Mouse (Mus musculus) liver, embryonic 15.5 days (tissue): ENCODE data around the gene E430018J23Rik. TPM values are rescaled to one million over a fixed set of nuclear protein-coding genes. Genes with fewer than 3 reads are reported as not detected.
"Not testable (repeated sequence)": the region's sequence is repeated elsewhere in the genome, so short reads cannot be mapped to it uniquely, and the experiment has no call there.

Experiments used
- ATAC-seq: fragments of 200-750 bp; cut with Nextera tagmentation; 2 replicates; pipeline ENCODE4 v1.8.0; 2017; ENCODE audit warnings: moderate number of reproducible peaks, mild to moderate bottlenecking, moderate library complexity; ENCODE audit not compliant: insufficient read depth
- H3K27ac ChIP-seq: fragments of 300-500 bp; sonication (generic); replicated peaks from 2 replicates; pipeline ENCODE4 v1.5.1; 2015; ENCODE audit warnings: mild to moderate bottlenecking, inconsistent platforms
- H3K27me3 ChIP-seq: fragments of 300-500 bp; sonication (generic); 2 replicates; pipeline ENCODE4 v1.6.1; 2015; ENCODE audit warnings: mild to moderate bottlenecking, inconsistent platforms
- H3K36me3 ChIP-seq: fragments of 300-500 bp; sonication (generic); replicated peaks from 2 replicates; pipeline ENCODE4 v1.6.1; 2015; ENCODE audit warnings: moderate library complexity, mild to moderate bottlenecking, inconsistent platforms
- H3K4me1 ChIP-seq: fragments of 300-500 bp; sonication (generic); replicated peaks from 2 replicates; pipeline ENCODE4 v1.6.1; 2015; ENCODE audit warnings: inconsistent platforms
- H3K4me2 ChIP-seq: fragments of 300-500 bp; sonication (generic); 2 replicates; pipeline ENCODE4 v1.6.1; 2015; ENCODE audit warnings: moderate library complexity, mild to moderate bottlenecking, inconsistent platforms
- H3K4me3 ChIP-seq: fragments of 300-500 bp; sonication (generic); replicated peaks from 2 replicates; pipeline ENCODE4 v1.5.1; 2015; ENCODE audit warnings: mild to moderate bottlenecking, inconsistent platforms
- H3K9ac ChIP-seq: fragments of 300-500 bp; sonication (generic); 2 replicates; pipeline ENCODE4 v1.6.1; 2015; ENCODE audit warnings: moderate library complexity, mild to moderate bottlenecking, inconsistent platforms
- H3K9me3 ChIP-seq: fragments of 300-500 bp; sonication (generic); replicated peaks from 2 replicates; pipeline ENCODE4 v1.6.1; 2016; ENCODE audit warnings: inconsistent platforms
- WGBS: fragments of 180-500 bp; shearing (Covaris S2); methylation state at CpG from one replicate; pipeline ENCODE4 v1.1.7; 2015; ENCODE audit warnings: mixed read lengths; ENCODE audit not compliant: insufficient replicate concordance; 5-methylcytosine and 5-hydroxymethylcytosine counted together
- polyA plus RNA-seq: library from polyadenylated mRNA; unstranded; fragments of >200 nt; fragmentation: Nextera tagmentation; extraction: Ambion mirVana; gene quantifications from 2 replicates; pipeline ENCODE4 v1.2.1, GENCODE M21; 2015

The E430018J23Rik gene
- polyA plus RNA-seq, result 1.3 and 1.5 TPM in 2 replicates

GRCm38 (mm10) chr7:127393157-127393943 lies at the start of gene E430018J23Rik:
Gene E430018J23Rik, minus strand, starts transcription at chr7:127393629.
- H3K27ac ChIP-seq, result peak within 1 kb of the TSS; percentile 67; the same call in 1 of the 2 replicates
- ATAC-seq, result peak; percentile 87
- H3K4me2 ChIP-seq, result peak within 1 kb of the TSS; percentile 86
- H3K9ac ChIP-seq, result peak within 1 kb of the TSS; percentile 67
- H3K9me3 ChIP-seq, result no peaks in the 10 kb centered on the region
- WGBS, result under 1% methylated on average over 45 of the region's 45 CpGs
- peaks cover 28% of the 10 kb centered on the region for H3K4me1 ChIP-seq
- 0 out of 2 replicates have a peak, but pooled peaks cover 3% of the 10 kb centered on the region for H3K27me3 ChIP-seq
- H3K36me3 ChIP-seq, result no peaks in the 10 kb centered on the region
- peak within 1 kb of the TSS; percentile 69 for H3K4me3 ChIP-seq

DNA sequence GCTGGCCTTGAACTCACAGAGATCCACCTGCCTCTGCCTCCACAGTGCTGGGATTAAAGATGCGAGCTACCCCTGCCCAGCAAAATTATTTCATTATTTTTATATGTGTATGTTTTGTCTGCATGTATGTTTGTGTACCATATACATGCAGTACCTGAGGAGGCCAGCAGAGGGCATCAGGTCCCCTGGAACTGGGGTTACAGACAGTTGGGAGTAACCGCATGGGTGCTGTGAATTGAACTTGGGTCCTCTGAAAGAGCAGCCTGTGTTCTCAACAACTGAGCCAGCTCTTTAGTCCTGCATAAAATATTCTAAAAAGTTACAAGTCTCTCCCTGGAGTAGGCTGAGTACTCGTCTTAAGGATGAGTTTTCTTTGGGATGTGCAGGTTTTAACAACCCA lies 44.3 kb upstream of the E430018J23Rik start:
- no peak overlapping the region for H3K27ac ChIP-seq
- H3K4me2 ChIP-seq, result no peak overlapping the region
- H3K9me3 ChIP-seq, result peaks cover 7% of the 10 kb centered on the region
- no peaks in the 10 kb centered on the region for H3K27me3 ChIP-seq
- 72% methylated on average over 3 of the region's 3 CpGs for WGBS
- H3K9ac ChIP-seq, result no peak overlapping the region
- no peaks in the 10 kb centered on the region for H3K36me3 ChIP-seq
- H3K4me3 ChIP-seq, result no peak overlapping the region
- H3K4me1 ChIP-seq, result no peaks in the 10 kb centered on the region
- no peak for ATAC-seq

- Histone ChIP-seq H3K4me3 (no peak overlapping the region), H3K9me3 (peaks cover 7% of the 10 kb centered on the region), H3K4me1 (no peaks in the 10 kb centered on the region), H3K4me2 (no peak overlapping the region), H3K36me3 (no peaks in the 10 kb centered on the region), H3K9ac (no peak overlapping the region), H3K27me3 (peaks cover 5% of the 10 kb centered on the region), H3K27ac (no peak overlapping the region)
- 63% methylated on average over 4 of the region's 4 CpGs for WGBS
- no peak for ATAC-seq
These were observed 41.8 kb upstream of the E430018J23Rik start for GRCm38 (mm10) chr7:127435206-127435605.

GRCm38 (mm10) chr7:127426354-127426753 lies 32.9 kb upstream of the E430018J23Rik start:
- 39% methylated on average over 3 of the region's 3 CpGs for WGBS
- Histone ChIP-seq H3K27me3 (peaks cover 19% of the 10 kb centered on the region), H3K4me2 (no peak overlapping the region), H3K27ac (no peak overlapping the region), H3K4me3 (no peak overlapping the region), H3K9me3 (no peaks in the 10 kb centered on the region), H3K9ac (no peak overlapping the region), H3K4me1 (peaks cover 18% of the 10 kb centered on the region), H3K36me3 (no peaks in the 10 kb centered on the region)
- ATAC-seq, result no peak

GRCm38 (mm10) chr7:127425911-127426310 lies 32.5 kb upstream of the E430018J23Rik start:
- Histone ChIP-seq H3K9ac (no peak overlapping the region), H3K4me2 (no peak overlapping the region), H3K36me3 (no peaks in the 10 kb centered on the region), H3K4me3 (no peak overlapping the region), H3K9me3 (no peaks in the 10 kb centered on the region), H3K27ac (no peak overlapping the region), H3K27me3 (peaks cover 19% of the 10 kb centered on the region), H3K4me1 (peaks cover 23% of the 10 kb centered on the region)
- no peak for ATAC-seq
- WGBS, result 67% methylated on average over 2 of the region's 2 CpGs

DNA sequence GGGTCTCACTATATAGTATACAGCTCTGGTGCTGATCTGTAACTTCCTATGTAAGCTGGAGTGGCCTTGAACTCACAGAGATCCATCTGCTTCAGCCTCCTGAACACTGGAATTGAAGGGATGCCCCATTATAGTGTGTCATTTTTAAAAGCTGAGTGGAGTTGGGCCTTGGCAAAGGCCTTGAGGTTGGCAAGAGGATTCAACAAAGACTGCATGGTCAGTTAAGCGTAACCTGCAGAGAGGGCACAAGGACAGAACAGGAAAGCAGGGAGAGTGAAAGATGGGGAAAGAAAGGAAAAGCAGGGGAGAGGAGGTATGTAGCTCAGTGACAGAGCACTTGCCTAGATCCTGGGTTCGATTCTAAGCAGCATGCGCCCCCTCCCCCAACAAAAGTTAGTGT lies 31.9 kb upstream of the E430018J23Rik start:
- Histone ChIP-seq H3K9me3 (no peaks in the 10 kb centered on the region), H3K27ac (no peak overlapping the region), H3K4me3 (no peak overlapping the region), H3K36me3 (no peaks in the 10 kb centered on the region), H3K4me2 (no peak overlapping the region), H3K27me3 (peaks cover 15% of the 10 kb centered on the region), H3K9ac (no peak overlapping the region), H3K4me1 (peaks cover 28% of the 10 kb centered on the region)
- ATAC-seq, result no peak
- WGBS, result 71% methylated on average over 3 of the region's 3 CpGs

DNA sequence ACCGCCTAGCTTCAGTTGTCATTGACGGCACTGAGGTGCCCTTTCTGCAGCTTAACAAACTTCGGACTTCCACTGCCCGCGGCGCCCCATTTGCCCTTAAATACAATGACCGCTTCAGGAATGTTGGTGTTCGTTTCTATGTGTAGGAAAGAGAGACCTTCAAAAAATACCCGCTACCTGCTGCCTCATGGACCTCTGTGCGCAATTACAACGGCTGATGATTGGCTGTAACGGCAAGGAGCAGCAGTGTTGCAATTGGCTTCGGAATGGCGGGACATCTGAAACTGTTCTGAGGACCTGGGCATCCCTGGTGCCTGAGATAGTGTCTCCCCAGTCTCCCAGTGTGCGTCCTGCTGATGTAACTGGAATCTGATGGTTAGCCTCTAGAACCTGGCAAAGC lies 28.8 kb upstream of the E430018J23Rik start:
- peaks cover 14% of the 10 kb centered on the region for H3K27me3 ChIP-seq
- 2% methylated on average over 15 of the region's 15 CpGs for WGBS
- H3K4me1 ChIP-seq, result peaks cover 29% of the 10 kb centered on the region
- no peaks in the 10 kb centered on the region for H3K9me3 ChIP-seq
- H3K27ac ChIP-seq, result no peak overlapping the region
- peak overlapping the region; percentile 87 for H3K4me3 ChIP-seq
- peak overlapping the region; percentile 96 for H3K4me2 ChIP-seq
- ATAC-seq, result peak; percentile 65
- peak overlapping the region; percentile 69 for H3K9ac ChIP-seq
- peaks cover 20% of the 10 kb centered on the region for H3K36me3 ChIP-seq

DNA sequence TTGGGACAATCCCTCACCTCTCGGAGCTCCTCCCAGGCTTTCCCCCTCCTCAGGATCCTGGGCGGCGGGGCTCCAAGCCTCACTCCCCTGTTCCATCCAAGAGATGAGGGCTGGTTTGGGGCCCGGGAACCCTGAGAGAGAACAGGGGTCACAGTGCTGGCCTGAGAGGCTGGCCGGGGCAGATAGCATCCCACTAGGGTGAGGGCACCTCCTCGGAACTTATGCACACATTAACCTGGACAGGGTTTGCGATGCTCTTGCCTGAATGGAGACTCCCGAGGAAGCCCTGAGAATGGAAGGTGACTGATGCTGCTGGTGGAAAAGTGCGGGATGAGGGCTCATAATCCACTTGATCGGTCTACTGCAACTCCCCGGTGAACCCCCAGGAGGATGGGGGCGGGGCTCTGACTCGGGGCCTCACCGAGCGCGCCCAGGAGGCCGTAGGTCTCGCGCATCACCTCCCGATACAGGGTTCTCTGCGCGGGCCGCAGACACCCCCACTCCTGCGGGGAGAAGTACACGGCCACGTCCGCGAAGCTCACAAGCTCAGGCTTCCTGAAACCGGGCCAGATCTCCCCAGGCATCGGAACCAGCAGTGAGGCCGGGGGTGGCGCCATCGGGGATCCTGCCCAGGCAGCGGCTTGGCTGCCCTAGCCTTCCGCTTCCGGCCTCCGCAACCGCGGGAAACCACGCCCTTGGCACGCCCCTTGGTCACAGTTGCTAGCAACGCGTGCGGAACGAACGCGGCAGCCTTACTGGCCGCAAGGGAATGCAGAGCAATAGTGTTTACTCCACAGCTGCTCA lies 28.2 kb upstream of the E430018J23Rik start, which contains the start of gene Zfp688:
Gene Zfp688 (minus strand): TSS at position 681 of the 804 bp plus-strand sequence.
- peaks cover 29% of the 10 kb centered on the region for H3K4me1 ChIP-seq
- H3K4me3 ChIP-seq, result peak within 1 kb of the TSS; percentile 87
- H3K4me2 ChIP-seq, result peak within 1 kb of the TSS; percentile 96
- no peaks in the 10 kb centered on the region for H3K9me3 ChIP-seq
- peak; percentile 96 for ATAC-seq
- peaks cover 14% of the 10 kb centered on the region for H3K27me3 ChIP-seq
- peaks cover 20% of the 10 kb centered on the region for H3K36me3 ChIP-seq
- WGBS, result 1% methylated on average over 48 of the region's 48 CpGs
- peak within 1 kb of the TSS; percentile 69 for H3K9ac ChIP-seq
- peak within 1 kb of the TSS; percentile 81 for H3K27ac ChIP-seq

DNA sequence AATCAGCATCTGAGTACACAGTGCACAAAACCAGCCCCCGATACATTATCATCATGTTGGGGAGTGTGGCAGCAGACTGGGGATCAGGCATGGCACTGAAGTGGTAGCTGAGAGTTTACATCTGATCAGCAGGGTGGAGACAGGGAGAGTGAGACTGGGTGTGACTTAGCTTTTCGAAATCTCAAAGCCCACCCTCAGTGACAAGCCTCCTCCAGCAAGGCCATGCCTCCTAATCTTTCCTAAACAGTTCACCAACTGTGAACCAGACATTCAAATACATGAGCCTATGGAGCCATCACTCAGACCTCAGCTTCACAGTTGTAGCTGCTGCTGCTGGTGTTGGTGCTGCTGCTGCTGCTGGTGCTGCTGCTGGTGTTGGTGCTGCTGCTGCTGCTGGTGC lies 18.0 kb upstream of the E430018J23Rik start:
- Histone ChIP-seq H3K9me3 (no peaks in the 10 kb centered on the region), H3K9ac (no peak overlapping the region), H3K27me3 (no peaks in the 10 kb centered on the region), H3K4me3 (no peak overlapping the region), H3K4me2 (no peak overlapping the region), H3K36me3 (no peaks in the 10 kb centered on the region), H3K27ac (no peak overlapping the region), H3K4me1 (peaks cover 4% of the 10 kb centered on the region; the same call in 1 of the 2 replicates)
- 42% methylated on average over 2 of the region's 2 CpGs for WGBS
- no peak for ATAC-seq

- peak within 1 kb of the TSS; percentile 81 for H3K4me2 ChIP-seq
- H3K4me1 ChIP-seq, H3K9me3 ChIP-seq, H3K27me3 ChIP-seq, H3K36me3 ChIP-seq: not testable (repeated sequence)
- peak within 1 kb of the TSS; percentile 57 for H3K9ac ChIP-seq
- H3K27ac ChIP-seq, result 0 out of 2 replicates have a peak within 1 kb of the TSS, but pooled peaks have one; percentile 45
- peak; percentile 75 for ATAC-seq
- H3K4me3 ChIP-seq, result peak within 1 kb of the TSS; percentile 60
- 2% methylated on average over 40 of the region's 40 CpGs for WGBS
These were observed 12.9 kb upstream of the E430018J23Rik start, which contains the start of gene Zfp764 for GRCm38 (mm10) chr7:127406002-127406987. Gene Zfp764, minus strand, starts transcription at chr7:127406822.
